Mouse (Mus musculus) G1E-ER4 (cell line): ENCODE measurements around the gene Zbtb22. TPM values are rescaled to one million over a fixed set of nuclear protein-coding genes. Genes with fewer than 3 reads are reported as not detected.

Experiments
- GATA1 ChIP-seq: IDR thresholded peaks from one replicate; pipeline ENCODE4 v1.8.0; 2012; ENCODE audit warnings: low read length, inconsistent platforms
- polyA plus RNA-seq: library from polyadenylated mRNA; stranded (reverse); fragments of >175 nt; gene quantifications from 2 replicates; pipeline ENCODE4 v1.2.3, GENCODE M21; 2012

Gene Zbtb22
- polyA plus RNA-seq, 1 experiment = 50.9 TPM

DNA sequence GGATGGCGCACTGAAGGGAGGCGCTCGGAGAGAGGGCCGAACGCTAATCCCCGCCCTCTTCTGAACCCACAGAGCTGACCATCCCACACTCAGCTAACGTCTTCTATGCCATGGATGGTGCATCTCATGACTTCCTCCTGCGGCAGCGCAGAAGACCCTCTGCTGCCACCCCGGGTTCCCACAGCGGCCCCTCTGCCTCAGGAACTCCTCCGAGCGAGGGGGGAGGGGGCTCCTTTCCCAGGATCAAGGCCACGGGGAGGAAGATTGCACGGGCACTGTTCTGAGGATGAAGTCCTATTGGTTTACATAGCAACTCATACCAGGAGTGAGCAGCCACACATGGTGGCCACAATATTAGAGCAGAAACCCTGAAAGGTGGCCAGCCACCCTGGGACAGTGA lies 21.3 kb downstream of the Zbtb22 start:
- no peak for TF ChIP-seq GATA1

GRCm38 (mm10) chr17:33938783-33939182 lies 23.1 kb downstream of the Zbtb22 start:
- no peak for TF ChIP-seq GATA1

DNA sequence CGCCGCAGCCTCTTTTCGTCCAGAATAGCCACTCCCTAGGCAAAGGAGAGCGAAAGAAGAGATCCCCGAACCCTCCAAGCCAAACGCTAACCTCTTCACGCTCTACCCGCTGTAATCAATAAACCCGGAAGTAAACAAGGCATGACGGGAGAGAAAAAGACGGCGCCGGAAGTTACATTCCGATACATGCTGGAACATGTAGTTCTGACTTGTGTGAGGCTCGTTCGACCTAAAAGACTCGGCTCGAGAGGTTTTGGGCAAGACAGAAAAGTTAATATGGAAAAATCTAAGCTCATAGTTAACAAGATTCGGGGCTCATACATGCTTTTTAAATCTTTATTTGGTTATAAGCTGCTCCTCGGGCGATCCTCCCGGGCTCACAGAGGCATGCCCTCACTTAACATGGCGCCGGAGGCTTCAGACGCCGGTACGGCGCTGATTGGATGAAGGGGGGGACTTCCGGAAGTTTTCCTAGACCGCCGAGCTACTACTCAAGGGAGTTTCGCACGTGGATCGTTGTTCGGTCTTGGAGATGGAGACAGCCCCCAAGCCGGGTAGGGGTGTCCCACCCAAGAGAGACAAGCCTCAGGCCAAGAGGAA lies 24.6 kb downstream of the Zbtb22 start, which contains the start of the genes Pfdn6 and Wdr46:
Gene Pfdn6 (minus strand): TSS at position 138 of the 600 bp plus-strand sequence.
Gene Wdr46 (plus strand): TSS at position 455 of the 600 bp plus-strand sequence.
- TF ChIP-seq GATA1 = no peak

DNA sequence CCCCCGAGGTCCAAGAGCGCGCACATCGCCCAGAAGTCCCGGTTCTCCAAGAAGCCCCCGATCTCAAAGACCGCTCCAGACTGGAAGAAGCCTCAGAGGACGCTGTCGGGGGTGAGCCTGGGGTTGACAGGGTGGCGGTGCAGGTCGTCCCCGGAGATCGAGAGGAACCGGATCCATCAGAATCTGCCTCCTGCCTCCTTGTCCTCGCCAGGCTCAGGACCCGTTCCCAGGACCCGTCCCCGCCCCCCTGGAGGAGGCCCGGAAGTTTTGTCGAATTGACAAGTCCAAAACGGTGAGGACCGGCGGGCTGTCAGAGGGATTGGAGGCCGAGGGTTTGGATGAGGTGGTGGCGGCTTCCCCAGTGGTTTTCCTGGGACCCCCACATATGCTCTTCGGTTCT lies 25.3 kb downstream of the Zbtb22 start:
- no peak for TF ChIP-seq GATA1

DNA sequence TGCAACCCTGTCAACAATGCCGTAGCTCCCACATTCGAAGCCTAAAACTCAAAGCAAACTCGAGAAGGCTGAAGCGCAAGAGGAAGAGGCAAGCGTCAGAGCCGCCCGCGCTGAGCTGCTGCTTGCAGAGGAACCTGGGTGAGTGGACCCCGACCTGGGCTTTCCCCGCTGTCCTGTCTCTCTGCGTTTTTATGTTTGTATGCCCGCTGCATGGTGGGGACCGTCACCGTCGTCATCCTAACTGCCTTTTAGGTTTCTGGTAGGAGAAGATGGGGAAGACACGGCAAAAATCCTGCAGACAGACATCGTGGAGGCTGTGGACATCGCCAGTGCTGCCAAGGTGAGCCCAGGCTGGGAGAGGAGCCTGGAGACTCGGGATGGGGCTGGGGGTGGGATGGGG lies 25.7 kb downstream of the Zbtb22 start:
- no peak for TF ChIP-seq GATA1

DNA sequence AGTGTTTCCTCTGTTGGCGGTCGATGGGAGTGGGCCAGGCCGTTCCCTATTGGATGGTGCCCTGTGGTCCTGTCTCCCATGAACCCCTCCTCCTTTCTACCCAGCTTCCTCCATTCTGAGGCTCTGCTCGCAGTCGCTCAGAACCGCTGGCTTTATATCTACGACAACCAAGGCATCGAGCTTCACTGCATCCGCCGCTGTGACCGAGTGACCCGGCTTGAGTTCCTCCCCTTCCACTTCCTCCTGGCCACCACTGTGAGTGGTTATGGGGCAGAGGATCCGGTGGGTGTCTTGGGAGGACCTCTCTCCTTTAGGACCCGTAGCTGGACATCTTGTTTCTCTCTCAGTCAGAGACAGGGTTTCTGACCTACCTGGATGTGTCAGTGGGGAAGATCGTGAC lies 27.8 kb downstream of the Zbtb22 start:
- TF ChIP-seq GATA1 = no peak

DNA sequence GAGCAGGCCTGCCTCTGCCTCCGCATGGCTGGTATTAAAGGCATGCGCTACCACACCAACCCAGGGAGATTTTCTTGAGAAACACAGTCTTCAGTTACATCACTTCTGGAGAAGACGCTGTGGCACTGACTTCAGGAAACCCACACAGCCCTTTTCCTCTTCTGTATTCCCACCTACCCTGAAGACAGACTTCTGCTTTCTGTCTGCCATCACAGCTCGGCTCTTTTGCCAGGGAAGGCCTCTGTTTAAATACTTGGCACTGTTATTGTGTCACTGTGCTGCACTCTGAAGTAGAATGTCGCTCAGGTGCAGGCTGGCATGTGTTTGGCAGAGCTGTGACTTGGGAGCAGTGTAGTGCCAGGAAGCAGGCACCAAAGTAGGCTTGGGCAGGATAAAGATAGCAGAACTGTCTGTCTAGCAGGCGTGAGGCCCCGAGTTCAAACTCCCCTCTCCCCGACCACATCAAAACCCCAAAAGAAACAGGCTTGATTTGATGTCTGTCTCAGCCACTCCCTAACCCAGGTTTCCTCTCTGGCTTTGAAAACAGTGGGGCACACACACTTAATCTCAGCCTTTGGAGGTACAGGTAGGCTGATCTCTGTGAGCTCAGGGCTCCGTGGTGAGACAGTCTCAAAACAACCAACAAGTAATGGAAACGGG lies 31.9 kb downstream of the Zbtb22 start:
- TF ChIP-seq GATA1 = no peak

DNA sequence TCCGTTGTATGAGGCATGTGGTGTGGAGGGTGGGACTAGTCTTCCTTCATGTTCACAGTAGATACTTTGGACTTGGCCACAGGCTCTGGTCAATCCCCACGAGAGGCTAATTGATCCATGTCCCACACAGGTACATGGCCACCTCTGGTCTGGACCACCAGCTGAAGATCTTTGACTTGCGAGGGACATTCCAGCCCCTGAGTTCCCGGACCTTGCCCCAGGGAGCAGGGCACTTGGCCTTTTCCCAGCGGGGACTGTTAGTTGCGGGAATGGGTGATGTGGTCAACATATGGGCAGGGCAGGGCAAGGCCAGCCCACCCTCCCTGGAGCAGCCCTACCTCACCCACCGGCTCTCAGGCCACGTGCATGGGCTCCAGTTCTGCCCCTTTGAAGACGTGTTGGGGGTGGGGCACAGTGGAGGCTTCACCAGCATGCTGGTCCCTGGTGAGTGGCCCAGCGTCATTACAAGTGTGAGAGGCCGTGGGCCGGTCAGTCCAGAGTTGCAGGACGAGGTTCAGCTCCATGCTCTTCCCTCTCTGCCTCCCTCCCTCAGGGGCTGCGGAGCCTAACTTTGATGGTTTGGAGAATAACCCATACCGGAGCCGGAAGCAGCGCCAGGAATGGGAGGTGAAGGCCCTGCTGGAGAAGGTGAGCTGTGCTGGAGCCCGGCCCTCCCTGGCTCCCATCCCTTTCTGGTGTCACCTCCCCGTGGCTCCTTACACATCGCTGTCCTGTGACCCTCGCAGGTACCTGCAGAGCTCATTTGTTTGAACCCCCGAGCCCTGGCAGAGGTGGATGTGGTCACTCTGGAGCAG lies 32.6 kb downstream of the Zbtb22 start:
- TF ChIP-seq GATA1 = no peak

- TF ChIP-seq GATA1 = no peak
Measured at GRCm38 (mm10) chr17:33948905-33949537, 33.3 kb downstream of the Zbtb22 start.

GRCm38 (mm10) chr17:33950131-33950625 lies 34.5 kb downstream of the Zbtb22 start:
- no peak for TF ChIP-seq GATA1

- no peak for TF ChIP-seq GATA1
Measured at GRCm38 (mm10) chr17:33951021-33951946, 35.6 kb downstream of the Zbtb22 start, which contains the start of gene B3galt4. Gene B3galt4 (minus strand): TSS chr17:33951488.

GRCm38 (mm10) chr17:33952879-33953278 lies 37.2 kb downstream of the Zbtb22 start:
- no peak for TF ChIP-seq GATA1

GRCm38 (mm10) chr17:33953310-33953709 lies 37.6 kb downstream of the Zbtb22 start:
- no peak for TF ChIP-seq GATA1

- TF ChIP-seq GATA1 = no peak
Measured at GRCm38 (mm10) chr17:33953961-33954565, 38.4 kb downstream of the Zbtb22 start.
